ENCODE assay signal across 1 mouse cellular context in genomic region chr5:17401206-17402077, GRCm38 (mm10).
TF ChIP-seq lines count a peak whose summit lies in the region.

No protein-coding gene starts in this region.

TF ChIP-seq in MEL, 35 proteins besides CTCF, POLR2A, EP300 and RAD21 (continued from another document):
- TF ChIP-seq GABPA (IDR thresholded peaks at IDR 0.05; ENCODE audit: low read depth, low read length) (no peak), JUND (IDR thresholded peaks at IDR 0.05; ENCODE audit: low read depth, low read length) (no peak), MEF2A (IDR thresholded peaks at IDR 0.05; ENCODE audit: extremely low read depth, insufficient replicate concordance, low read depth, low read length, poor library complexity, severe bottlenecking) (no peak), CHD1 (IDR thresholded peaks at IDR 0.05; ENCODE audit: low read depth, low read length) (peak; percentile 94), GATA1 (IDR thresholded peaks at IDR 0.05; ENCODE audit: low read depth, low read length) (peak; percentile 98), MAFK (IDR thresholded peaks at IDR 0.05; ENCODE audit: borderline replicate concordance, low read depth, low read length) (no peak), MXI1 (IDR thresholded peaks at IDR 0.05; ENCODE audit: low read depth, low read length) (no peak; the same call in 1 of the 2 replicates), USF1 (IDR thresholded peaks at IDR 0.05; ENCODE audit: low read depth, low read length) (no peak), ETS1 (IDR thresholded peaks at IDR 0.05; ENCODE audit: low read depth, low read length) (peak; percentile 91), TCF12 (IDR thresholded peaks at IDR 0.05; ENCODE audit: low read depth, low read length) (peak; percentile 93), UBTF (IDR thresholded peaks at IDR 0.05; ENCODE audit: borderline replicate concordance, insufficient read depth, low read depth, low read length) (no peak), TAL1 (IDR thresholded peaks at IDR 0.05; ENCODE audit: low read length) (peak; percentile 72), RCOR1 (IDR thresholded peaks at IDR 0.05; ENCODE audit: low read depth, low read length) (peak; percentile 90), KAT2A (conservative IDR thresholded peaks at IDR 0.05; ENCODE audit: low read depth, low read length) (no peak), ZKSCAN1 (IDR thresholded peaks at IDR 0.05; ENCODE audit: low read depth, low read length) (no peak), MAX (IDR thresholded peaks at IDR 0.05; ENCODE audit: low read length) (peak; percentile 58)
TF ChIP-seq in MEL: peak in this region for 13.
